Mouse (Mus musculus) gastrocnemius, adult 2 months (tissue): ENCODE results near the gene Dlx5. TPM values are rescaled to one million over a fixed set of nuclear protein-coding genes. Genes with fewer than 3 reads are reported as not detected.

Experiments used
- DNase-seq: peaks from one replicate; pipeline ENCODE4 v3.0.0; 2022
- H3K27ac ChIP-seq: fragments of 200-600 bp; 2 replicates; pipeline ENCODE4 v1.8.1; 2022; ENCODE audit warnings: mild to moderate bottlenecking
- H3K4me3 ChIP-seq: fragments of 200-600 bp; 2 replicates; pipeline ENCODE4 v1.8.1; 2022; ENCODE audit warnings: mild to moderate bottlenecking, moderate library complexity
- CTCF ChIP-seq: fragments of 200-600 bp; IDR thresholded peaks from 2 replicates; pipeline ENCODE4 v1.8.1; 2022; ENCODE audit warnings: antibody characterized with exemption, mild to moderate bottlenecking, moderate library complexity
- intact Hi-C: fragments of 180-260 bp; cut with DNase I; formaldehyde crosslinking; loops from one replicate; pipeline ENCODE4 v1.15.1; 2025
- total RNA-seq, 2 experiments: library from RNA; stranded (reverse); gene quantifications; 2 replicates each; pipeline ENCODE4 v1.2.3; 2021

Gene Dlx5
- total RNA-seq, 2 experiments from 2014 or later: not detected

DNA sequence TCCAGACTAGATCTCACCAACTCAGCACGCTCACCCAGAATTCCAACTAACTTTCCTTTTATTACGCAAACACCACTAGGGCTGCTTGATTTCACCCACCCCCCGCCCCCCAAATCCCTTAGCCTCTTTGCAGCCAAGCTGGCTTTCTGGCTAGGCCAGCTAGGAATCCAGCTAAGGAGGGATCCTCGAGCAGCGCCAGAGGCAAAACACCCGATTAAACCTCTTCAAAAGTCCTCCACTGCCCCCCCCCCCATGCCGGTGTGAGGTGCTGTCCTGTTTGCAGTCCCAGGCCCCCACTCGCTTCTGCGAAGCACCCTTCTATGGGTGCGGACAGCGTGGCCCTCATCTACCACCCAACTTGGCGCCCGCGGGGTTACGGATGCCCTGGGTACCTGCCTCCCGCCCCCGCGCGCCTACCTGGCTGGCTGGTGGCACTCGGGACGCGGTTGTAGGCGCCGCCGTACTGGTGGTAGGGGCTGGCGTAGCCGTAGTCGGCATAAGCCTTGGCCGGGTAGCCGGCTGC, 709 bp downstream of the Dlx5 start:
- intact Hi-C loops: loop anchor here (10.0 kb wide), 1 partner anchor 876 kb away; no protein-coding TSS in a partner anchor
- no peak overlapping the region for H3K27ac ChIP-seq
- H3K4me3 ChIP-seq: peak overlapping the region; percentile 66
- TF ChIP-seq CTCF: no peak
- no peak for DNase-seq

DNA sequence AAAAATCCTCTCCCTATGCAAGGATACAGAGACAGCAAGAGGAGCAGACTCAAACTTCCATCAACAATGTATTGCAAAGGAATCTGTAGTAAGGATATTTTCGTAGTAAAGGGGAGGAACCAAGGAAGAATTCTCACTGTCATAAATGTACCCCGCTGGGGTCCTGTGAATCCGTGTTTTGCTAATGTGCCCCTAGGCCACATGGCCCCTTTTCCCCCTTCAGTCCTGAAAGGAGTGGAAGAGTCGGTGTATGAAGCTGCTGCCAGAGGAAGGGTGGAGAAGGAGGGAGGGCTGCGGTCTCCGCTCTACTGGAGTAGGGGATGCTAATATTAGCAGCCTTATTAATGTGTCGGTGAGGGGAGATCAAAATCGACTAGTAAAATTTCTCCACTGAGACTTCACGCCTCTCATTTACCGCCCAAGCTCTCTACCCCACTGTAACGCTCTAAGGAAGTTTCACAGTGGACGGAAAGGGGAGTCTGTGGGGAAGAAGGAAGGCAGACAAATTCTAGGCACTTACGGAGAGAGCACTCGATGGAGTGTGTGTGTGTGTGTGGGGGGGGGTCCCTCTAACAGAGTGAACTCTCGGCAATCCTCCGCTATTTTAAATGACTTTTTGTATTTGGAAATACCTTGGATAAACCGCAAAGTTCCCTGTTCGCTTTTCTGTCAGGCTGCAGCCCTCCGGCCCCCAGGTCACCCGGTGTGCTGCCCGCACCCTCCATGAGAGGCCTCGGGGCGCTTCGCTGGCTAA, 1.3 kb downstream of the Dlx5 start:
- intact Hi-C loops: loop anchor here (10.0 kb wide), 1 partner anchor 876 kb away; no protein-coding TSS in a partner anchor
- H3K4me3 ChIP-seq: peak overlapping the region; percentile 66
- H3K27ac ChIP-seq: no peak overlapping the region

GRCm38 (mm10) chr6:6879371-6880325, 2.2 kb downstream of the Dlx5 start:
- no peak for DNase-seq
- H3K4me3 ChIP-seq: no peak overlapping the region
- TF ChIP-seq CTCF: no peak
- H3K27ac ChIP-seq: no peak overlapping the region
- intact Hi-C loops: loop anchor here (10.0 kb wide), 1 partner anchor 875 kb away; no protein-coding TSS in a partner anchor

More for the DNA sequence above, 1.3 kb downstream of the Dlx5 start:
- no peak for TF ChIP-seq CTCF
- DNase-seq: no peak

GRCm38 (mm10) chr6:6878841-6879291, 3.0 kb downstream of the Dlx5 start:
- H3K4me3 ChIP-seq: no peak overlapping the region
- intact Hi-C loops: no loop called here
- H3K27ac ChIP-seq: no peak overlapping the region
- no peak for TF ChIP-seq CTCF
- no peak for DNase-seq

- intact Hi-C loops: no loop called here
- Histone ChIP-seq H3K4me3 (no peak overlapping the region), H3K27ac (no peak overlapping the region)
- DNase-seq: no peak
- no peak for TF ChIP-seq CTCF
Measured at GRCm38 (mm10) chr6:6877981-6878840, 3.7 kb downstream of the Dlx5 start.

DNA sequence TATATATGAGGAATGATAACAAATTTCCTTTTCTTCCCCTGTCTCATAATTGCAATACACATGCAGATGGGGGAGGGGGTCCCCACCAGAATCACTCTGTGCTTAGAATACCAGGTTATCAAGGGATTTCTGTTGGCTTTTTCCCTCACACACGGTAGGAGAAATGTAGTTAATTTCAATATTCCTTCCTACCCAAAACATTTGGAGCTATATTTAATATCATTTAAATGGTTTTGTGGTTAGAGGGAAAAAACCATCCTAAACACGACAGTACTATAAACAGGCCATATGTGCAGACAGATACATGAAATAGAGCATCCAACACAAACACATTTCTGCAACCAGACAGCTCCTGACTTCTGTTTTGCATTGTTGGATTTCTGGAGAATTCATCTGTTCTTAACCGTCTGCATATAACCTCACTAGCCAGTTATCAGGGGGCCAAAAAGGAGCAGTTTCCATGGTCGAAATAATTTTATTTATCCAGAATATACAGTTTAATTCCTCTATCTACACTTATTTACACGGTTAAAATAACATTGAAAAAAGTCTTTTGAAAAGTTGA, 4.5 kb downstream of the Dlx5 start:
- DNase-seq: no peak
- no peak for TF ChIP-seq CTCF
- intact Hi-C loops: no loop called here
- no peak overlapping the region for H3K4me3 ChIP-seq
- H3K27ac ChIP-seq: no peak overlapping the region

GRCm38 (mm10) chr6:6876731-6877130, 5.2 kb downstream of the Dlx5 start:
- Histone ChIP-seq H3K27ac (no peak overlapping the region), H3K4me3 (no peak overlapping the region)
- TF ChIP-seq CTCF: no peak
- DNase-seq: no peak
- intact Hi-C loops: no loop called here

- intact Hi-C loops: no loop called here
- Histone ChIP-seq H3K4me3 (no peak overlapping the region), H3K27ac (no peak overlapping the region)
- no peak for TF ChIP-seq CTCF
- DNase-seq: no peak
Measured at GRCm38 (mm10) chr6:6876231-6876630, 5.7 kb downstream of the Dlx5 start.

DNA sequence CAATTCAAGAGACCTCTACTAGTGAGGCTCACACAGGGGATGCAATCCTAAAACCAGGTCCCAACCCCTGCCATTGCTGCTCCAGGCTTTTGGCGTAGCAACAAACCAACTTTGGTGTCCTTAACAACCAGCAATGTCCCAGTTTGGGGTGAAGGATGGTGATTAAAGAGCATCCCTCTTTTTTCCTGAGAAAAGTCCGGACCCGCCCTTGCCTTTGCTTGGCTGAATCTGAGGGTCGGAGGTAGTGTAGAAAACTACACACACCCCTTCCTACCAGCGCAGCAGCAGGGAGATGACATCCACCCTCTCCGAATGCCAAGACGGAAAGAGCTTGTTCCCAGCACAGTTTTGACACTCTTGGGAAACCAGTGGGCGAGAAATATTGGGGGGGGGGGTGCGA, 6.2 kb downstream of the Dlx5 start:
- TF ChIP-seq CTCF: no peak
- H3K4me3 ChIP-seq: no peak overlapping the region
- no peak for DNase-seq
- intact Hi-C loops: no loop called here
- no peak overlapping the region for H3K27ac ChIP-seq

- H3K27ac ChIP-seq: no peak overlapping the region
- DNase-seq: no peak
- no peak for TF ChIP-seq CTCF
- intact Hi-C loops: no loop called here
- no peak overlapping the region for H3K4me3 ChIP-seq
Measured at GRCm38 (mm10) chr6:6875136-6875535, 6.7 kb downstream of the Dlx5 start.

- Histone ChIP-seq H3K27ac (no peak overlapping the region), H3K4me3 (no peak overlapping the region)
- no peak for DNase-seq
- no peak for TF ChIP-seq CTCF
- intact Hi-C loops: no loop called here
Measured at GRCm38 (mm10) chr6:6874073-6874771, 7.7 kb downstream of the Dlx5 start.
